ENCODE assay signal across 1 mouse cellular context in genomic region chr13:55277646-55278045, GRCm38 (mm10).
A peak's percentile ranks its signal among the peaks of the same experiment; 100 is the strongest.
TF ChIP-seq lines count a peak whose summit lies in the region.

No protein-coding gene starts in this region.

TF ChIP-seq in MEL, 35 proteins besides CTCF, POLR2A, EP300 and RAD21 (continued from another document):
- TF ChIP-seq USF2 (IDR thresholded peaks at IDR 0.05; ENCODE audit: borderline replicate concordance in 1 of 2, insufficient read depth in 1 of 2, low read depth in 1 of 2, low read length in 2 of 2) (peak in 1 of 2 experiments; percentile 77; a peak in 2 of 4 replicates), MAX (IDR thresholded peaks at IDR 0.05; ENCODE audit: low read length) (peak; percentile 94), CHD2 (IDR thresholded peaks at IDR 0.05; ENCODE audit: low read length) (no peak), GATA1 (IDR thresholded peaks at IDR 0.05; ENCODE audit: low read depth, low read length) (peak; percentile 76), GABPA (IDR thresholded peaks at IDR 0.05; ENCODE audit: low read depth, low read length) (no peak), NRF1 (IDR thresholded peaks at IDR 0.05; ENCODE audit: insufficient read depth, low read depth, low read length, poor library complexity, severe bottlenecking) (no peak), POLR2AphosphoS2 (IDR thresholded peaks at IDR 0.05; ENCODE audit: low read length) (no peak), MAZ (IDR thresholded peaks at IDR 0.05; ENCODE audit: low read depth, low read length) (peak; percentile 70; the same call in 1 of the 2 replicates), MEF2A (IDR thresholded peaks at IDR 0.05; ENCODE audit: extremely low read depth, insufficient replicate concordance, low read depth, low read length, poor library complexity, severe bottlenecking) (no peak), NELFE (IDR thresholded peaks at IDR 0.05; ENCODE audit: low read depth, low read length) (no peak), SMC3 (IDR thresholded peaks at IDR 0.05; ENCODE audit: low read depth, low read length) (no peak), MYC (IDR thresholded peaks at IDR 0.05; ENCODE audit: low read depth, low read length) (peak; percentile 98), ETS1 (IDR thresholded peaks at IDR 0.05; ENCODE audit: low read depth, low read length) (peak; percentile 79), KAT2A (conservative IDR thresholded peaks at IDR 0.05; ENCODE audit: low read depth, low read length) (no peak), RCOR1 (IDR thresholded peaks at IDR 0.05; ENCODE audit: low read depth, low read length) (peak; percentile 37; the same call in 1 of the 2 replicates), USF1 (IDR thresholded peaks at IDR 0.05; ENCODE audit: low read depth, low read length) (peak; percentile 94), E2F4 (IDR thresholded peaks at IDR 0.05; ENCODE audit: borderline replicate concordance, low read depth, low read length) (no peak), ZKSCAN1 (IDR thresholded peaks at IDR 0.05; ENCODE audit: low read depth, low read length) (no peak), SIN3A (IDR thresholded peaks at IDR 0.05; ENCODE audit: low read length) (peak; percentile 90), TCF12 (IDR thresholded peaks at IDR 0.05; ENCODE audit: low read depth, low read length) (0 out of 2 replicates have a peak, but pooled peaks have one; percentile 31)
TF ChIP-seq in MEL: peak in this region for 13.
